Mouse (Mus musculus): ENCODE results near the gene Lrrc38.

The Lrrc38 gene

GRCm38 (mm10) chr4:143350047-143351015 is 774 bp downstream of the Lrrc38 start:
- DNase-seq (ENCODE audit: low read depth, low spot score): no peak

- DNase-seq (ENCODE audit: low read depth, low spot score): no peak
These were observed 2.7 kb downstream of the Lrrc38 start for GRCm38 (mm10) chr4:143352301-143352700.

GRCm38 (mm10) chr4:143361520-143361919 is 12.0 kb downstream of the Lrrc38 start:
- DNase-seq (ENCODE audit: low read depth, low spot score): no peak

GRCm38 (mm10) chr4:143366415-143367041 is 17.0 kb downstream of the Lrrc38 start:
- DNase-seq (ENCODE audit: low read depth, low spot score): no peak

- no peak for DNase-seq (ENCODE audit: low read depth, low spot score)
These were observed 29.9 kb downstream of the Lrrc38 start for GRCm38 (mm10) chr4:143379480-143379879.

GRCm38 (mm10) chr4:143379931-143380715 is 30.6 kb downstream of the Lrrc38 start:
- DNase-seq (ENCODE audit: low read depth, low spot score): no peak

- DNase-seq (ENCODE audit: low read depth, low spot score): no peak
These were observed 31.1 kb downstream of the Lrrc38 start for GRCm38 (mm10) chr4:143380716-143381004.

GRCm38 (mm10) chr4:143382163-143382562 is 32.6 kb downstream of the Lrrc38 start:
- no peak for DNase-seq (ENCODE audit: low read depth, low spot score)

- no peak for DNase-seq (ENCODE audit: low read depth, low spot score)
These were observed 34.1 kb downstream of the Lrrc38 start for GRCm38 (mm10) chr4:143383646-143384045.

GRCm38 (mm10) chr4:143388955-143389702 is 39.6 kb downstream of the Lrrc38 start:
- no peak for DNase-seq (ENCODE audit: low read depth, low spot score)

- no peak for DNase-seq (ENCODE audit: low read depth, low spot score)
These were observed 44.6 kb downstream of the Lrrc38 start, which contains the start of gene Pramel1 for GRCm38 (mm10) chr4:143394181-143394580. TSS of gene Pramel1 (plus strand) at chr4:143394428.

- DNase-seq (ENCODE audit: low read depth, low spot score): no peak
These were observed 62.1 kb downstream of the Lrrc38 start for GRCm38 (mm10) chr4:143411566-143412218.

GRCm38 (mm10) chr4:143412219-143413092 is 62.9 kb downstream of the Lrrc38 start, which contains the start of gene Pramef8:
TSS of gene Pramef8 (plus strand) at chr4:143412426.
- peak; percentile 94 for DNase-seq (ENCODE audit: low read depth, low spot score)

GRCm38 (mm10) chr4:143413621-143414020 is 64.1 kb downstream of the Lrrc38 start:
- DNase-seq (ENCODE audit: low read depth, low spot score): no peak

GRCm38 (mm10) chr4:143414121-143414520 is 64.6 kb downstream of the Lrrc38 start:
- no peak for DNase-seq (ENCODE audit: low read depth, low spot score)
